Mouse (Mus musculus) gastrocnemius, adult 8-10 months (tissue): ENCODE measurements around the gene Large2. TPM values are rescaled to one million over a fixed set of nuclear protein-coding genes. Genes with fewer than 3 reads are reported as not detected.

Experiments
- DNase-seq, 2 experiments: peaks; one replicate each; pipeline ENCODE4 v3.0.0; 2022; ENCODE audit warnings: low spot score in 2 of 2
- microRNA-seq: library from miRNA; unstranded; fragments of <30 nt; microRNA quantifications from one replicate; pipeline ENCODE4 v1.2.0, GENCODE M21; 2022
- total RNA-seq, 4 experiments: library from RNA; stranded (reverse); gene quantifications; 2 replicates each; pipeline ENCODE4 v1.2.4; 2022

The Large2 gene
- total RNA-seq, 4 experiments from 2014 or later = 0.65 to 0.99 TPM; not detected in 2

GRCm38 (mm10) chr2:92330840-92331239 lies 43.8 kb downstream of the Large2 start:
- no peak for DNase-seq

GRCm38 (mm10) chr2:92328206-92328605 lies 46.5 kb downstream of the Large2 start:
- no peak for DNase-seq

- DNase-seq = no peak
Observed at GRCm38 (mm10) chr2:92327601-92328000, 47.1 kb downstream of the Large2 start.

- DNase-seq = no peak
Observed at GRCm38 (mm10) chr2:92326221-92326620, 48.4 kb downstream of the Large2 start.

GRCm38 (mm10) chr2:92325676-92326075 lies 49.0 kb downstream of the Large2 start:
- no peak for DNase-seq

- DNase-seq = no peak
Observed at GRCm38 (mm10) chr2:92322669-92323068, 52.0 kb downstream of the Large2 start.

- DNase-seq = no peak
Observed at GRCm38 (mm10) chr2:92317228-92317627, 57.4 kb downstream of the Large2 start.

GRCm38 (mm10) chr2:92316652-92317051 lies 58.0 kb downstream of the Large2 start:
- no peak for DNase-seq

Small RNAs within 50 kb of the gene (microRNA-seq; reads per million reads assigned to microRNA genes)
- not detected for gene Mir7000

Other genes starting within 250 kb of the Large2 start
- gene Pex16, start 193 bp downstream of the Large2 start, total RNA-seq = 10 to 100 TPM; 17.0 to 19.5 (median 17.7) TPM
- 1 to 10 TPM in 2 of 4 experiments, under 1 TPM in 2; 0.24 to 1.3 (median 1.0) TPM for gene 1700029I15Rik, start 7.7 kb upstream of the Large2 start, total RNA-seq
- 1 to 10 TPM; 1.7 to 2.5 (median 2.3) TPM for gene Mapk8ip1, start 26.4 kb upstream of the Large2 start, total RNA-seq
- 10 to 100 TPM; 27.5 to 34.6 (median 31.3) TPM for gene Cry2, start 59.2 kb upstream of the Large2 start, total RNA-seq
- gene Slc35c1, start 85.7 kb upstream of the Large2 start, total RNA-seq = 1 to 10 TPM; 4.9 to 5.8 (median 5.4) TPM
- 1 to 10 TPM in 2 of 4 experiments, under 1 TPM in 2; 0.61 to 1.6 (median 0.95) TPM for gene Chst1, start 224.8 kb upstream of the Large2 start, total RNA-seq